Mouse (Mus musculus): ENCODE results near the gene Tmc3. TPM values are rescaled to one million over a fixed set of nuclear protein-coding genes. Genes with fewer than 3 reads are reported as not detected.

The Tmc3 gene
- polyA plus RNA-seq, 1 experiment from 2014 or later, result 0.17 TPM

DNA sequence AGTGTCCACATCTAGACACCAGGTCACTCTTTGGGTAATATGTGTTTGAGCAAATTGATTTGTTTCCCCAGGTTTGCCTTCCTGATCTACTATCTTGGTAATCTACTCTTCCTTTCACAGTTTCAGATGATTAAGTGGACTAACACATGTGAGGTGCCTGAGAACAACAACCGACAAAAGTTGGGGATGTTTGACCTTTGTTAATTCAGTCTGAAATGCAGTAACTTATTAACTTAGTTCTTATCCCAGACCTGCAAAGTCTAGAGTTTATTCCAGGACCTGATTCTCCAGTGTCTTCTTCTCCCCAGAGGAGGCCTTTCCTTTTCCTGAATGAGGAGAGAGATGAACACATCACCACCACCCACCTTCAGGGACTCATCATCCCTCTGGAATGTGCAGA, 27.2 kb downstream of the Tmc3 start:
- Histone ChIP-seq H3K4me3 (ENCODE audit: low read depth, low read length) (no peak overlapping the region), H3K27ac (ENCODE audit: low read depth, low read length) (no peak overlapping the region), H3K27me3 (ENCODE audit: control insufficient read depth, insufficient read depth, low read length) (no peaks in the 10 kb centered on the region), H3K4me1 (ENCODE audit: control insufficient read depth, insufficient read depth, low read length) (no peaks in the 10 kb centered on the region), H3K36me3 (ENCODE audit: control insufficient read depth, insufficient read depth, low read length) (no peaks in the 10 kb centered on the region), H3K4me2 (ENCODE audit: low read depth, low read length) (no peak overlapping the region), H3K9ac (replicated peaks; ENCODE audit: low read depth, low read length) (no peak overlapping the region), H3K9me3 (ENCODE audit: control insufficient read depth, low read length) (no peaks in the 10 kb centered on the region)
- WGBS, result 95% methylated on average over 1 of the region's 1 CpGs
- ATAC-seq (ENCODE audit: low read depth), result no peak

DNA sequence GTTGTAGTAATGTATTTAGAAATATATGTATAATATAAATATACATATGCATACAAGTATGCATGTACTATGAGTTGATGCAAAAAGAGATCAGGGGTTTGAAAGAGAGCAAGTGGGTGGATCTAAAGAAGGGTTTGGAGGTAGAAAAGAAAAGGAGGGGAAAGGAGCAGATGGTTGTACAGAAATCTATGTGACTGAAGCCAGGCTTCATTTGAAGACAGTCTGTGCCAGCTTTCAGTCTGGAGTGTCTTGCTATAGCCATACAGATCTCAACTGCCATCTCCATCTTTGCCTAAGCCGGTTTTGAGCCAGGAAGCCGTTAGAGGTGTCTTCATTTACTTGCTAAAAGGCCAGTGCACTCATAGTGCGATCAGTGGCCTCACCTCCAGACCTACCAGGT, 30.5 kb downstream of the Tmc3 start:
- H3K36me3 ChIP-seq (ENCODE audit: control insufficient read depth, insufficient read depth, low read length), result no peaks in the 10 kb centered on the region

DNA sequence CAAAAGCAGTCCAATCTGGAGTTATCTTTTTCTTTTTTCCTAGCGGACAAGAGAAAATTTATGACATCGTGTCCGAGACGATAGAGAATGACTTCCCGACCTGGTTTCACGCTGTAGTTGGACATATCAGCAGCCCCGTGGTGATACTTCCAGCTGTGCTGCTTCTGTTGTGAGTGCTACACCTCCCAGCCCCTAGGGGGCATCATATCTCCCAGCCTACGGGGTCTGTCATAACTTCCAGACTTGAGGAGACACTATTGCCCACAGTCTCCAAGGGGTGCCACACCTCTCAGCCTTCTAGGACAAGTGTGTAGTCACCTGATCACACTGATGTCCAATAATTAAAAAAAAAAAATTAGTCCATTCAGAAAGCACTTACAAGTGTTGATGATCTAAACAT, 31.1 kb downstream of the Tmc3 start:
- H3K4me3 ChIP-seq (ENCODE audit: low read depth, low read length), result no peak overlapping the region
- H3K27me3 ChIP-seq (ENCODE audit: control insufficient read depth, insufficient read depth, low read length), result no peaks in the 10 kb centered on the region
- H3K27ac ChIP-seq (ENCODE audit: low read depth, low read length), result no peak overlapping the region
- no peak overlapping the region for H3K4me2 ChIP-seq (ENCODE audit: low read depth, low read length)
- H3K4me1 ChIP-seq (ENCODE audit: control insufficient read depth, insufficient read depth, low read length), result no peaks in the 10 kb centered on the region
- no peaks in the 10 kb centered on the region for H3K36me3 ChIP-seq (ENCODE audit: control insufficient read depth, insufficient read depth, low read length)
- no peak for ATAC-seq (ENCODE audit: low read depth)
- H3K9ac ChIP-seq (replicated peaks; ENCODE audit: low read depth, low read length), result no peak overlapping the region
- WGBS, result 92% methylated on average over 8 of the region's 8 CpGs
- no peaks in the 10 kb centered on the region for H3K9me3 ChIP-seq (ENCODE audit: control insufficient read depth, low read length)

More for the DNA sequence above, 30.5 kb downstream of the Tmc3 start:
- Histone ChIP-seq H3K4me3 (ENCODE audit: low read depth, low read length) (no peak overlapping the region), H3K27ac (ENCODE audit: low read depth, low read length) (no peak overlapping the region), H3K4me1 (ENCODE audit: control insufficient read depth, insufficient read depth, low read length) (no peaks in the 10 kb centered on the region), H3K4me2 (ENCODE audit: low read depth, low read length) (no peak overlapping the region), H3K9me3 (ENCODE audit: control insufficient read depth, low read length) (no peaks in the 10 kb centered on the region), H3K27me3 (ENCODE audit: control insufficient read depth, insufficient read depth, low read length) (no peaks in the 10 kb centered on the region), H3K9ac (replicated peaks; ENCODE audit: low read depth, low read length) (no peak overlapping the region)
- WGBS, result 94% methylated on average over 3 of the region's 3 CpGs
- no peak for ATAC-seq (ENCODE audit: low read depth)

DNA sequence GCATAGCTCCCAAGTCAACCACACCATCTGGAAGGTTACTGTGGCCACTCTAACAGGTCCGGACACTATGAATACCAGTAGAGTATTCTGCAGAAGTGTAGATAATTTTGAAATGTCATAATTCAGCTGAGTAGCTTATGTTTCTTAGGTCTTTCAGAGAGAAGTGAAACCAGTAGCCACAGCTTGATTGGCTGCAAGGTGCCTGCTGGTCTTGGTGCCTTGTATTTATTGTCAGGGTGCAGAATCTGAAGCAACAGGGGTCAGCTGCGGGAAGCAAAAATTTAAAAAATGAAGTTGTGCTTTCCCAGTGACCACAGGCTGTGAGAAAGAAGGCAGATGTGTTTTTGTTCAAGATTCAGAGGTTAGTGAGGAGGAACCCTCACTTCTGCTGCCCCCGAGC, 31.5 kb downstream of the Tmc3 start:
- no peaks in the 10 kb centered on the region for H3K27me3 ChIP-seq (ENCODE audit: control insufficient read depth, insufficient read depth, low read length)
- H3K4me3 ChIP-seq (ENCODE audit: low read depth, low read length), result no peak overlapping the region
- H3K9ac ChIP-seq (replicated peaks; ENCODE audit: low read depth, low read length), result no peak overlapping the region
- no peak overlapping the region for H3K4me2 ChIP-seq (ENCODE audit: low read depth, low read length)
- ATAC-seq (ENCODE audit: low read depth), result no peak
- 91% methylated on average over 3 of the region's 3 CpGs for WGBS
- no peaks in the 10 kb centered on the region for H3K9me3 ChIP-seq (ENCODE audit: control insufficient read depth, low read length)
- no peaks in the 10 kb centered on the region for H3K36me3 ChIP-seq (ENCODE audit: control insufficient read depth, insufficient read depth, low read length)
- no peak overlapping the region for H3K27ac ChIP-seq (ENCODE audit: low read depth, low read length)
- H3K4me1 ChIP-seq (ENCODE audit: control insufficient read depth, insufficient read depth, low read length), result no peaks in the 10 kb centered on the region

DNA sequence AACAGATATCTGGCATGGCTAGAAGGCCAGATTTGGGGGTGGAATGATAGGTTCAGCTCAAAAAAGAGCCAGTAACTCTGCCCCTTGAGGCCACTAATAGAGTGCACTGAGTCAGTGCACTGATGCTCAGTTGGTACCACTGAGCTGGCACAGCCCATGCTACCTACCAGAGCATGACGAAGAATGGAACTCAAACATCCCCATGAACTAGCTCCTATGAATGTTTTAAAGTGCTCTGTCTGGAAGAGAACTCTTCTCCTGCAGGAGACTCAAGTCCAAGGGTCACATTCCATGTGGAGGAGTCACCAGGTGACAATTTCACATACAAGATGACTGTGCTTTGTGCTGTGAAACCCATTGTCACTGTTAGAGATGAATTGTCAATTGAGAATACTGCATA, 34.0 kb downstream of the Tmc3 start:
- H3K9me3 ChIP-seq (ENCODE audit: control insufficient read depth, low read length), result no peaks in the 10 kb centered on the region
- H3K27ac ChIP-seq (ENCODE audit: low read depth, low read length), result no peak overlapping the region
- no peaks in the 10 kb centered on the region for H3K4me1 ChIP-seq (ENCODE audit: control insufficient read depth, insufficient read depth, low read length)
- 92% methylated on average over 1 of the region's 1 CpGs for WGBS
- H3K9ac ChIP-seq (replicated peaks; ENCODE audit: low read depth, low read length), result no peak overlapping the region
- H3K27me3 ChIP-seq (ENCODE audit: control insufficient read depth, insufficient read depth, low read length), result no peaks in the 10 kb centered on the region
- no peak overlapping the region for H3K4me2 ChIP-seq (ENCODE audit: low read depth, low read length)
- no peak for ATAC-seq (ENCODE audit: low read depth)
- H3K36me3 ChIP-seq (ENCODE audit: control insufficient read depth, insufficient read depth, low read length), result no peaks in the 10 kb centered on the region
- H3K4me3 ChIP-seq (ENCODE audit: low read depth, low read length), result no peak overlapping the region

DNA sequence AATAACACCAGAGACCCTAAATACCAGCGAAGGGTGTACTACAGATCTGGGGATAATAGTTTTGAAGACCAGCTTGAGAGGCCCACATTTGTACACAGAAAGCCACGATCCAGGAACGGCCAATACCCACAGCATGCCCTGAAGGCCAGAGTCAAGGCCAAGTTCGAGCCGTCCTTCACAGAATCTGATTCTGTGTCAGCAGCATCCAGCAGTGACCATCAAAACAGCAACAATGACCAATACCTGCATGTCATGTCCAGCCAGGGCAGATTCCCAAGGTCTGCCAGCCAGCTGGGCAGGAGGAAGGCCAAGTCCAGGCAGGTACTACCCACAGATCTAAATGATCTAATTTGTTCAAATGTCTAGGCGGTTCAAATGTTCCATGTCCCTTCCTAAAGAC, 37.9 kb downstream of the Tmc3 start:
- Histone ChIP-seq H3K9me3 (ENCODE audit: control insufficient read depth, low read length) (no peaks in the 10 kb centered on the region), H3K4me1 (ENCODE audit: control insufficient read depth, insufficient read depth, low read length) (no peaks in the 10 kb centered on the region), H3K27me3 (ENCODE audit: control insufficient read depth, insufficient read depth, low read length) (no peaks in the 10 kb centered on the region), H3K27ac (ENCODE audit: low read depth, low read length) (no peak overlapping the region), H3K4me2 (ENCODE audit: low read depth, low read length) (no peak overlapping the region), H3K9ac (replicated peaks; ENCODE audit: low read depth, low read length) (no peak overlapping the region), H3K36me3 (ENCODE audit: control insufficient read depth, insufficient read depth, low read length) (no peaks in the 10 kb centered on the region), H3K4me3 (ENCODE audit: low read depth, low read length) (no peak overlapping the region)
- no peak for ATAC-seq (ENCODE audit: low read depth)
- 95% methylated on average over 6 of the region's 6 CpGs for WGBS

DNA sequence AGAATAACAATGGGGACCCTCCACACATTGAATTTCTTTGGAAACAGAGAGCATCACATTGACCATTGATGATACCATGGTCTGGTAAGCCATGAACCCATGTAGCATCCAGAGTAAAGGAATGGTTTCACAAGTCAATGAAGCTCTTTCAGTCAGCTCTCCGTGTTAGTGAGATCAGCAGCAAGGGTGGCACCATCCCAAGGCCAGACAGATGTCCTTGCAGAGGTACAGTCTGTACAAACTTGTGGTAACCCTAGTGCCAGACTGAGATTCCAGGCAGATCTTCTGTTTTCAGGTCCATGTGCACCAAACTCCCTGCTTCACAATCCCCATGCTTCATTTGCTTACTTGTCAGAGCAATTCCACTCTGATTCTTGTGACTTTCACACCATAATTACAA, 39.3 kb downstream of the Tmc3 start:
- H3K4me2 ChIP-seq (ENCODE audit: low read depth, low read length), result no peak overlapping the region
- no peak for ATAC-seq (ENCODE audit: low read depth)
- no peaks in the 10 kb centered on the region for H3K9me3 ChIP-seq (ENCODE audit: control insufficient read depth, low read length)
- H3K27ac ChIP-seq (ENCODE audit: low read depth, low read length), result no peak overlapping the region
- H3K36me3 ChIP-seq (ENCODE audit: control insufficient read depth, insufficient read depth, low read length), result no peaks in the 10 kb centered on the region
- WGBS, result 85% methylated on average over 1 of the region's 1 CpGs
- H3K4me1 ChIP-seq (ENCODE audit: control insufficient read depth, insufficient read depth, low read length), result no peaks in the 10 kb centered on the region
- no peak overlapping the region for H3K4me3 ChIP-seq (ENCODE audit: low read depth, low read length)
- H3K9ac ChIP-seq (replicated peaks; ENCODE audit: low read depth, low read length), result no peak overlapping the region
- no peaks in the 10 kb centered on the region for H3K27me3 ChIP-seq (ENCODE audit: control insufficient read depth, insufficient read depth, low read length)

DNA sequence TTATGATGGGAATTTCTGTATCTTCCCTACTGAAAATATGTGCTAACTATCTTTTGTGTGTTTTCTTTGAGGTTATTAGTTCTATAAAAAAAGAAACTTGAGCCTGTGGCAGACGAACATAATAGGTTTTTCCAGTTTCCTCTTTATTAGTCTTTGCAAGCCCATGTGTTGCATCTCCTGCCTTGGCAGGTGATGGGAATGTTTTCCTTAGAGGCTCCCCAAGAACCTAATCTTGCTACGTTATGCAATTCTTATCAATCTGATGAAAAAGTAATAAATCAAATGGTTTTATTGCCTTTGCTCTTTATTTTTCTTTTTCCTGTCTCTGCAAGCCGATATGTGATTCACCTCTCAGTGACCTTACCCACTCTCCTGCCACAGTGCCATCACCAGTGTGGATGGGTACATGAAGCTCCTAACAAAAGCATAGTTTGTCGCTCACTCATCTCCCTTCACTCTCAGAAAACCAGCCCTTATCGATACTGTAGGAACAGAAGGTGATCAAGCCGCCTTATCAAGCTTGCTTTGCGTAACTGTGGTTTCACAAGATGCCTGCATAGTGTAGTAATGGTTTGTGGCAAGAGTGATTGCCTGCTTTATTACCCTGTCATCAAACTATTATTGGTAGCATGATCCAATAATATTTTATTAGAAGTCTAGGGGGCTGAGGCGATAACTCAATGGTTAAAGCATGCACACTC, 42.0 kb downstream of the Tmc3 start:
- ATAC-seq (ENCODE audit: low read depth), result no peak
- no peaks in the 10 kb centered on the region for H3K27me3 ChIP-seq (ENCODE audit: control insufficient read depth, insufficient read depth, low read length)
- H3K9me3 ChIP-seq (ENCODE audit: control insufficient read depth, low read length), result no peaks in the 10 kb centered on the region
- 82% methylated on average over 8 of the region's 8 CpGs for WGBS
- H3K4me2 ChIP-seq (ENCODE audit: low read depth, low read length), result no peak overlapping the region
- no peaks in the 10 kb centered on the region for H3K36me3 ChIP-seq (ENCODE audit: control insufficient read depth, insufficient read depth, low read length)
- 0 out of 2 replicates have a peak, but pooled peaks cover 4% of the 10 kb centered on the region for H3K4me1 ChIP-seq (ENCODE audit: control insufficient read depth, insufficient read depth, low read length)
- no peak overlapping the region for H3K4me3 ChIP-seq (ENCODE audit: low read depth, low read length)
- H3K9ac ChIP-seq (replicated peaks; ENCODE audit: low read depth, low read length), result no peak overlapping the region
- H3K27ac ChIP-seq (ENCODE audit: low read depth, low read length), result no peak overlapping the region

DNA sequence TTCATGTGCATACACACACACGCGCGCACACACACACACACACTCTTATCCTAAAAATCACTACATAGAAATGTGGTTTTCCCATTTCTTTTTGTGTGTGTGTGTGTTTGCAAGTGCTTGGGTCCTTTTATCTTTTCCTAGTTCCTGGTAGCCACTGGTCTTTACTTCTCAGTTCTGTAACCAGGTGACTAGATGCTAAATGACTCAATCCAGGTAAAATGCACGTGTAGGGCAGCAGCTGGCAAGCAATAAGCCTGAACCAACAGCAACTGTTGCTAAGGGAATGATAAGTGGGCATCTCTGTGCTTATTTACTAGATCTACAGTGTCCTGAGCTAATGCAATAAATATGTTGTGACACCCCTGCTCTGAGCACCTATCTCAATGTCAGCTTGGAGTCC, 42.6 kb downstream of the Tmc3 start:
- Histone ChIP-seq H3K4me2 (ENCODE audit: low read depth, low read length) (no peak overlapping the region), H3K4me3 (ENCODE audit: low read depth, low read length) (no peak overlapping the region), H3K9ac (replicated peaks; ENCODE audit: low read depth, low read length) (no peak overlapping the region), H3K4me1 (ENCODE audit: control insufficient read depth, insufficient read depth, low read length) (0 out of 2 replicates have a peak, but pooled peaks cover 4% of the 10 kb centered on the region), H3K27ac (ENCODE audit: low read depth, low read length) (no peak overlapping the region), H3K27me3 (ENCODE audit: control insufficient read depth, insufficient read depth, low read length) (no peaks in the 10 kb centered on the region), H3K36me3 (ENCODE audit: control insufficient read depth, insufficient read depth, low read length) (no peaks in the 10 kb centered on the region), H3K9me3 (ENCODE audit: control insufficient read depth, low read length) (no peaks in the 10 kb centered on the region)
- 87% methylated on average over 4 of the region's 4 CpGs for WGBS
- ATAC-seq (ENCODE audit: low read depth), result no peak
